Mouse (Mus musculus): ENCODE measurements around the gene Vrk1. TPM values are rescaled to one million over a fixed set of nuclear protein-coding genes. Genes with fewer than 3 reads are reported as not detected.

Gene Vrk1
- total and polyA plus RNA-seq, 3 experiments: 55.2 to 124 (median 69.1) TPM

- Histone ChIP-seq H3K4me1 (ENCODE audit: control insufficient read depth in 1 of 2, insufficient read depth in 2 of 2) (peaks cover 12 to 73% of the 10 kb centered on the region in 2 experiments), H3K9me3 (replicated peaks; ENCODE audit: low read length) (peaks cover 6% of the 10 kb centered on the region), H3K4me2 (ENCODE audit: insufficient read depth, low read depth, poor library complexity, severe bottlenecking) (no peak overlapping the region), H3K27ac (ENCODE audit: insufficient read depth, low read depth) (no peak overlapping the region), H3K4me3 (replicated peaks in 1 of 3; ENCODE audit: low read depth in 2 of 3, low read length in 2 of 3, poor library complexity in 1 of 3) (no peak overlapping the region), H3K79me2 (replicated peaks; ENCODE audit: control insufficient read depth, extremely low read depth, insufficient read depth, poor library complexity, severe bottlenecking) (peaks cover 26% of the 10 kb centered on the region), H3K27me3 (replicated peaks) (no peaks in the 10 kb centered on the region), H3K36me3 (replicated peaks in 1 of 2; ENCODE audit: control insufficient read depth in 1 of 2, insufficient read depth in 1 of 2, low read length in 1 of 2) (peaks cover 5 to 56% of the 10 kb centered on the region in 2 experiments), H3K9ac (ENCODE audit: insufficient read depth, low read depth) (no peak overlapping the region)
- TF ChIP-seq JUN (IDR thresholded peaks at IDR 0.05; ENCODE audit: insufficient read depth, low read depth, low read length): no peak
- TF ChIP-seq PAX5 (IDR thresholded peaks at IDR 0.05; ENCODE audit: low read length): no peak
- TF ChIP-seq ELF1 (IDR thresholded peaks at IDR 0.05; ENCODE audit: low read depth, low read length): no peak
- no peak for TF ChIP-seq ZKSCAN1 (IDR thresholded peaks at IDR 0.05; ENCODE audit: borderline replicate concordance, low read depth, low read length)
- no peak for TF ChIP-seq POLR2AphosphoS2 (IDR thresholded peaks at IDR 0.05; ENCODE audit: low read depth, low read length)
- TF ChIP-seq POLR2A (IDR thresholded peaks at IDR 0.05; ENCODE audit: low read depth, low read length): no peak
- TF ChIP-seq HCFC1 (IDR thresholded peaks at IDR 0.05; ENCODE audit: low read depth, low read length): no peak
- TF ChIP-seq IRF4 (IDR thresholded peaks at IDR 0.05; ENCODE audit: low read depth, low read length): no peak
- TF ChIP-seq SIN3A (IDR thresholded peaks at IDR 0.05; ENCODE audit: low read length): no peak
- TF ChIP-seq RAD21 (IDR thresholded peaks at IDR 0.05; ENCODE audit: low read depth, low read length): no peak
- no peak for TF ChIP-seq MXI1 (IDR thresholded peaks at IDR 0.05; ENCODE audit: low read depth, low read length)
- no peak for TF ChIP-seq NRF1 (IDR thresholded peaks at IDR 0.05; ENCODE audit: low read depth, low read length)
- TF ChIP-seq MAZ (IDR thresholded peaks at IDR 0.05; ENCODE audit: low read depth, low read length): no peak
- TF ChIP-seq CHD2 (IDR thresholded peaks at IDR 0.05; ENCODE audit: low read length): no peak
- no peak for TF ChIP-seq TBP (conservative IDR thresholded peaks at IDR 0.05; ENCODE audit: low read depth, low read length)
- in situ Hi-C loops (cut with MboI; ENCODE audit: low pct_ligation_motif_present, low pct_unique_long_range_greater_than_20kb, low sequenced_read_pairs) (no loop called here), dilution Hi-C loops (cut with MboI; ENCODE audit: extremely low pct_ligation_motif_present, extremely low pct_unique_long_range_greater_than_20kb, low sequenced_read_pairs) (no loop called here)
- DNase-seq (ENCODE audit: extremely low read depth): no peak
Observed at GRCm38 (mm10) chr12:106027372-106027771, 17.3 kb downstream of the Vrk1 start.

- Histone ChIP-seq H3K4me2 (ENCODE audit: insufficient read depth, low read depth, poor library complexity, severe bottlenecking) (no peak overlapping the region), H3K4me1 (ENCODE audit: control insufficient read depth in 1 of 2, insufficient read depth in 2 of 2) (peaks cover 20 to 75% of the 10 kb centered on the region in 2 experiments), H3K36me3 (replicated peaks in 1 of 2; ENCODE audit: control insufficient read depth in 1 of 2, insufficient read depth in 1 of 2, low read length in 1 of 2) (peaks cover 5 to 44% of the 10 kb centered on the region in 2 experiments), H3K27me3 (replicated peaks) (no peaks in the 10 kb centered on the region), H3K4me3 (replicated peaks in 1 of 3; ENCODE audit: low read depth in 2 of 3, low read length in 2 of 3, poor library complexity in 1 of 3) (no peak overlapping the region), H3K79me2 (replicated peaks; ENCODE audit: control insufficient read depth, extremely low read depth, insufficient read depth, poor library complexity, severe bottlenecking) (peaks cover 40% of the 10 kb centered on the region), H3K9ac (ENCODE audit: insufficient read depth, low read depth) (peak overlapping the region; percentile 18; the same call in 1 of the 2 replicates), H3K9me3 (replicated peaks; ENCODE audit: low read length) (peaks cover 6% of the 10 kb centered on the region), H3K27ac (ENCODE audit: insufficient read depth, low read depth) (peak overlapping the region; percentile 95)
- in situ Hi-C loops (cut with MboI; ENCODE audit: low pct_ligation_motif_present, low pct_unique_long_range_greater_than_20kb, low sequenced_read_pairs) (no loop called here), dilution Hi-C loops (cut with MboI; ENCODE audit: extremely low pct_ligation_motif_present, extremely low pct_unique_long_range_greater_than_20kb, low sequenced_read_pairs) (no loop called here)
- TF ChIP-seq SIN3A (IDR thresholded peaks at IDR 0.05; ENCODE audit: low read length) (0 out of 2 replicates have a peak, but pooled peaks have one; percentile 3), ZNF384 (IDR thresholded peaks at IDR 0.05; ENCODE audit: low read depth, low read length) (peak; percentile 47; the same call in 1 of the 2 replicates), E2F4 (IDR thresholded peaks at IDR 0.05; ENCODE audit: insufficient replicate concordance, low read depth, low read length) (no peak)
- DNase-seq (ENCODE audit: extremely low read depth): no peak
Observed at GRCm38 (mm10) chr12:106029582-106029981, 19.6 kb downstream of the Vrk1 start.

Measured in CH12.LX (cell line).